Mouse (Mus musculus): ENCODE results near the gene Usp39. TPM values are rescaled to one million over a fixed set of nuclear protein-coding genes. Genes with fewer than 3 reads are reported as not detected.

The Usp39 gene
- 31.2 and 32.1 TPM in 2 replicates for polyA plus RNA-seq (2015; fragmentation: Nextera tagmentation; extraction: Ambion mirVana)

DNA sequence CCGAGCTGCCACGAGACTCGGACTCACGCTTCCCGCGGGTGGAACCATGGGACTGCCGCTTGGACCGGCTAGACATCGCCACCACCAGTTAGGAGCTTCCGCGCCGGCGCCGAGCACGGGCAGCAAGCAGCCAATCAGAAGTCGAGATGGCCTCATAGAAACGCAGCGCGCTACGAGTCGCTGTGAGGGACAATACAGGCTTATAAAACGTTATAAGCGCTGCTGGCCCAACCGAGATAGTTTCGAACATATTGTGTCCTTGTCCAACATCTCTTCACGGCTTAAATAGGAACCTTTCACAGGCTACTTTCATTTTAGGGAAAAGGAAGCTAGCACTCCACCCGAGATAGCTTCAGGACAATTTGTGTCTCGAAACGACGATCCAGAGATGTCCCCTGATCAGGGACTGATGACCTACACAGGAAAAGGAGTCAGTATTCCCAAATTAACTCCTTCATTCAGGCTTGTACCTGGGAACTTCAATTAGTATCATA is at the start of gene Usp39:
TSS of gene Usp39 (minus strand) at position 111 of the 494 bp plus-strand sequence.

DNA sequence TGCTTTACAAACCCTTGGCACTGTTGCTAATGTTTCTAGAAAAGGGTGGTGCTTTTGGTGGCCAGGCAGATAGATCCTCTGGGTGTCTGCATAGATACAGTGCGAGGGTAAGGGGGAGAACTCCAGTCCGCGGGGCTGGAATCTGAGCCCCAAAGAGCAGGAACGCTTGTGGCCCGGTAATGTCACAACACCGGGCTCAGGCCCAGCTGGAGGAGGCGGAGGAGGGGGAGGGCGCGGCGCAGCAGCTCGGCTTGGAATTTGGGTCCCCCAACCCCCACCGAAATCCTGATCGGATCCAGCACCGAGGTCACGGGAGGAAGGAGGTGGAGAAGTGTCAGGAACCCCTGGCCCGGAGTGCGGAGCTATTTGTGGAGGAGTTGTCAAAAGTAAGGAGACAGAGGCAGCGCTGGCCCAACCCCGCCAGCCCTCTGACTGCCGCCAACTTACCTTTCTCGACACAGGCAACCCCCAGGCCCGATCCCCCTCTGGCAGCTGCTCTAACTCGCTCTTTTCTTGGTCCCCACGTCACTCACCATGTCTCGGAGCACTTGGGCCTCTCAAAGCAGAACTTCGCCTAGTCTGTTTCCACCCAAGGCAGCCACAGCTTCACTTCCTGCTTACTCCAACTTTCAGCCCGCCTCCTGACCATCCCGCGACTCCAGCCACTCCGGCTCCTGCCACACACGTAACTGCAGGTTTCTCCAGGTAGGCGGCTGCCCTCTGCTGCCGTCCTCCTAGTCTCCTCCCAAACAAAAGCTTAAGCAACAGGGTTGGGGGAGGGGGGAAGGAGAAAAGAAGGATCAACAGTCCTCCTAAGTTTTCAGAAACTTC is 45.2 kb upstream of the Usp39 start, which contains the start of gene Vamp8:
TSS of gene Vamp8 (minus strand) at position 763 of the 831 bp plus-strand sequence.

DNA sequence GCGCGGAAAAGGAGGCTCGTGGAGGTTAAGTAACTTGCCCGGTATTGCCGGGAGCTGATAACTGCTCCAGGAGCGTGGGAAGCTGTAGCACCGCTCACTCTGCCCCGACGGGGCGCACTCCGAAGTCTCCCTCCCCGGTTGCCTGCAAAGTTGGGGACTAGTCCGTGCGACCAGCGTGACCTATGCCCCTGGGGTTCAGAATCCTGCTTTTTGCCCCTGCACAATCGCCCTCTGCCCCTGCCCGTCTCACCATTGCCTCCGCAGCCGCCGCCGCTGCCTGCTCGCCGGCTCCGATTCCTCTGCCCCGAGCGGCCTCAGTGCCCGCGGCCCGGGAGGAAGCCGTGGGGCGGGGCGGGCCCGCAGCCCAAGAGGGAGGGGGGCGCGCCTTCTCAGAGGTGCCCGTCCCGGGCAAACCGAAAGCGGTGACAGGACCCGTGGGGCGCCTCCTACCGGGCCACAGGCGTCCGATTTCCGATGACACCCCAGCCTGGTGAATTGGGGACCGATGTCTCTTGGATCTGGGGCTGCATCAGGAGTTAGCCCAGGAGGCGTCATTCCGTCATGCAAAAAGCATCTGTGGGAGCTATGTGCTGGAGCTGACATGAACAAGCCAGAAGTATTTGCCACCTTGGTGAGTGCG is 35.3 kb upstream of the Usp39 start, which contains the start of gene Vamp5:
TSS of gene Vamp5 (minus strand) at position 338 of the 640 bp plus-strand sequence.

DNA sequence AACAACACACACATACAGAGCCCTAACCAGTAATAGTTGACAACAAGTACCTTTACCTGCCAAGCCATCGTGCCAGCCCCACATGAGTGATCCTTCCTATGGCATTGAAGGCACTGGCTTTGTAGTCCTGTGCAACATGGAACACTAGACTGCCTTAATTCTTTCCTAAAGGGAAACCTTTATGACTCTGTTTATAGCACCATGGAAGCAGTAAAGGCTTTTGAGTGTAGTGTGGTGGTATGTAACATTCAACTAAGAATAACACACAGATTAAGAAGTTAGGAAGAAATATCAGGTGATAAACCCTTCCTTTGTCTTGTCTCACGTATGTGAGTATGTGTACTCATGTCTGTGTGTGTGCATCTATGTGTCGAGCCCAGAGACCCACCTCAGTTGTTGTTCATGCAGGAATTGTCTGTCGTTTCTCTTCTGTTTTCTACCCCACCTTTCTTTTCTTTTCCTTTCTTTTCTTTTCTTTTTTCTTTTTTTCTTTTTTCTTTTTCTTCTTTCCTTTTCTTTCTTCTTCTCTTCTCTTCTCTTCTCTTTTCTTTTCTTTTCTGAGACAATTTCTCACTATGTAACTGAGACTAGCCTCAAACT is 22.0 kb upstream of the Usp39 start, which contains the start of gene Rnf181:
TSS of gene Rnf181 (minus strand) at position 113 of the 600 bp plus-strand sequence.

DNA sequence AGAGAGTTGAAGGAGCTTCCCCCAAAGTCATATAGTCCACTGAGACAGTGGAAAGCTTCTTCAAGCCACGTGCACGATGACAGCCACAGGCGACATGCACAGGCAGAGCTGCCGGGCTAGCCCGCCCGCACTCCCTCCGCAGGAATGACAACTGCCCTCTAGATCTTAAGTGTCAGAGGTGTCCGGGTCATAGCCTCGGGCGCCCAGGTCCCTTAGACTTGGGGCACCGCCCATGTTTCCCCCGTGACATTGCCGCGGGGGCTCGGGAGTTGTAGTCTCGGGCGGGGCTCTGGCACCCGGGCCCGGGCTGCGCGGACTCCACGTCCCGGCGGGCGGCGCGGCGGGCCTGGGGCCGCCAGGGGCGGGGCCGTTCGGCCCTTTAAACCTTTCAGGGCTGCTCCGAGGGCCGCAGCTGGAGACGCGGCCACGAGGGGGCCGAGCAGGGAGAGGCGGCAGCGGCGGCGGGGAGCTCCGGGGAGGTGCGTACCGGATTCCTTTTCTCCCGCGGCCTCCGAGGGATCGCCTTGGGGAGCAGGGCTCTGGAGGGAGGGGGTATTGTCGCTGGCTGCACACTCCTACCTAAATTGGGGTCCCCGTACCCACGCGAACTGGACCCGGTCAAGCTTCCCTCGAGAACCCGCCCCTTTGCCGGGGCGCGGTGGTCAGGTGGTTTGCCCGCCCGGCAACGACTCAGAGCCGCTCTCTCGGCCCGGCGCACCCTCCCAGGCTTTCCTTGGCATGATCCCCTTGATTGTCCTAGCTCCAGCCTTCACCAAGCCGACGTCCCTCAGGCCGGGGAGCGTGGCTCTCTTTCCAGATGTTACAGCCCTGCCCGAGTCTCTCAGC is 10.3 kb upstream of the Usp39 start, which contains the start of gene Tmem150a:
TSS of gene Tmem150a (plus strand) at position 382 of the 846 bp plus-strand sequence.

DNA sequence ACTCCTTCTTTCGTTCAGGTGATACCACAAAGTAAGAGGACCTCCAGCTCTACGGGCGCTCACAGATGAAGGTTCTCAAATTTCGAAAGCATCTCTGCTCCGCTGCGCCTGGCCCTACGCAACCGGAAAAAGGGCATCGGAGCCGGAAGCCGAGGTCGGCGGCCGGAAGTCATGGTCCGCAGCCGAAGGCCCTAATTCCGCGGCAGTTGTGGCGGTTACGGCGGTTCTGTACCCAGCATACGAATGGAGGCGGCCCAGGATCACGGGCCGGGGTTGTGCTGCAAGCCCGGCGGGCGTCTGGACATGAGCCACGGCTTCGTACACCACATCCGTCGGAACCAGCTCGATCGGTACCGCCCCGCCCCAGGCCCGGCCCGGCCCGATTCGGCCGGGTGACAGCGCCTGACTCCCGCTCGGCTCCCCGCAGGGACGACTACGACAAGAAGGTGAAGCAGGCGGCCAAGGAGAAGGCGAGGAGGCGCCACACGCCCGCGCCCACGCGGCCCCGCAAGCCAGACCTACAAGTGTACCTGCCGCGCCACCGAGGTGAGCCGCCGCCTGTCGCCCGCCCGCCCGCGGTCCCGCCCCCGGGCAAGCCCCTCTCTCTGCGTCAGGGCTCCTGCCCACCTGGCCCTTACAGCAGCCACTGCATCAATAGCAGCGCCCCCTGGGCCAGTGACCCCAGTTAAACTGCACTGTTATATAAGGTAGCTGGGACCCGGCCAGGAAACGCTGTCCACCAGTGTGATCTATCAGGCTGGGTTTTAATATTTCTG is 2.4 kb upstream of the Usp39 start, which contains the start of gene 0610030E20Rik:
TSS of gene 0610030E20Rik (plus strand) at position 152 of the 776 bp plus-strand sequence.

Other genes starting within 250 kb of the Usp39 start
- gene St3gal5, start 247.6 kb downstream of the Usp39 start, polyA plus RNA-seq (2015; fragmentation: Nextera tagmentation; extraction: Ambion mirVana), result 69.6 and 74.1 TPM in 2 replicates
- gene Atoh8, start 109.6 kb downstream of the Usp39 start, polyA plus RNA-seq (2015; fragmentation: Nextera tagmentation; extraction: Ambion mirVana), result 3.6 and 3.8 TPM in 2 replicates
- gene Sftpb, start 40.6 kb downstream of the Usp39 start, polyA plus RNA-seq (2015; fragmentation: Nextera tagmentation; extraction: Ambion mirVana), result 0.20 and 0.27 TPM in 2 replicates
- gene 0610030E20Rik, start 2.1 kb upstream of the Usp39 start, polyA plus RNA-seq (2015; fragmentation: Nextera tagmentation; extraction: Ambion mirVana), result 13.8 and 15.6 TPM in 2 replicates
- gene Tmem150a, start 10.3 kb upstream of the Usp39 start, polyA plus RNA-seq (2015; fragmentation: Nextera tagmentation; extraction: Ambion mirVana), result 21.6 and 25.5 TPM in 2 replicates
- 154 and 155 TPM in 2 replicates for gene Rnf181, start 21.8 kb upstream of the Usp39 start, polyA plus RNA-seq (2015; fragmentation: Nextera tagmentation; extraction: Ambion mirVana)
- gene Vamp5, start 35.3 kb upstream of the Usp39 start, polyA plus RNA-seq (2015; fragmentation: Nextera tagmentation; extraction: Ambion mirVana), result 22.7 and 27.5 TPM in 2 replicates
- gene Vamp8, start 45.5 kb upstream of the Usp39 start, polyA plus RNA-seq (2015; fragmentation: Nextera tagmentation; extraction: Ambion mirVana), result 29.8 and 33.5 TPM in 2 replicates
- 13.2 and 15.4 TPM in 2 replicates for gene Ggcx, start 69.1 kb upstream of the Usp39 start, polyA plus RNA-seq (2015; fragmentation: Nextera tagmentation; extraction: Ambion mirVana)
- gene Mat2a, start 94.4 kb upstream of the Usp39 start, polyA plus RNA-seq (2015; fragmentation: Nextera tagmentation; extraction: Ambion mirVana), result 248 and 259 TPM in 2 replicates
- 0.24 and 0.62 TPM in 2 replicates for gene Sh2d6, start 176.5 kb upstream of the Usp39 start, polyA plus RNA-seq (2015; fragmentation: Nextera tagmentation; extraction: Ambion mirVana)
- gene Capg, start 199.2 kb upstream of the Usp39 start, polyA plus RNA-seq (2015; fragmentation: Nextera tagmentation; extraction: Ambion mirVana), result 19.4 and 21.5 TPM in 2 replicates

Measured in neural tube, postnatal 0 days (tissue).